In genomic region chrX:81071746-81072640, GRCm38 (mm10) we compare ENCODE assay signal across 8 mouse cellular contexts. TPM values are rescaled to one million over a fixed set of nuclear protein-coding genes. Genes with fewer than 3 reads are reported as not detected.
DNase-seq lines count a peak whose midpoint lies in the region; ATAC-seq and TF ChIP-seq lines count a peak whose summit lies in the region.

No protein-coding gene starts in this region.

- 4% methylated on average over 11 of the region's 14 CpGs for WGBS in lung, postnatal 0 days
- 16% methylated on average over 12 of the region's 14 CpGs for WGBS in embryonic facial prominence, embryonic 14.5 days
- 11% methylated on average over 14 of the region's 14 CpGs for WGBS in hindbrain, embryonic 16.5 days

- peaks cover 61% of the 10 kb centered on the region for H3K79me2 ChIP-seq in myocyte (ENCODE audit: control insufficient read depth, insufficient read depth)

- no peaks in the 10 kb centered on the region for H3K9me3 ChIP-seq in lung, postnatal 0 days (ENCODE audit: low read length)
- no peaks in the 10 kb centered on the region for H3K9me3 ChIP-seq in embryonic facial prominence, embryonic 14.5 days (ENCODE audit: control insufficient read depth, low read length)
- H3K9me3 ChIP-seq in hindbrain, embryonic 16.5 days (ENCODE audit: control insufficient read depth, low read length) = no peaks in the 10 kb centered on the region

- no peak for TF ChIP-seq EP300 in lung, postnatal 0 days (IDR thresholded peaks at IDR 0.05)

- H3K4me3 ChIP-seq in lung, postnatal 0 days (ENCODE audit: low read depth, low read length) = peak overlapping the region; percentile 57
- peak overlapping the region; percentile 59 for H3K4me3 ChIP-seq in embryonic facial prominence, embryonic 14.5 days (ENCODE audit: low read depth, low read length)
- peak overlapping the region; percentile 64 for H3K4me3 ChIP-seq in hindbrain, embryonic 16.5 days (ENCODE audit: low read length)
- H3K4me3 ChIP-seq in myocyte = peak overlapping the region; percentile 79

- H3K9ac ChIP-seq in lung, postnatal 0 days (replicated peaks; ENCODE audit: low read depth) = no peak overlapping the region
- peak overlapping the region; percentile 71 for H3K9ac ChIP-seq in embryonic facial prominence, embryonic 14.5 days (ENCODE audit: low read depth, low read length)
- H3K9ac ChIP-seq in hindbrain, embryonic 16.5 days (ENCODE audit: low read depth, low read length) = peak overlapping the region; percentile 76

- no peak for TF ChIP-seq CTCF in lung, postnatal 0 days (IDR thresholded peaks at IDR 0.05)

- peak overlapping the region; percentile 32 for H3ac ChIP-seq in myocyte (ENCODE audit: control insufficient read depth, insufficient read length)

- H3K36me3 ChIP-seq in lung, postnatal 0 days (ENCODE audit: insufficient read depth, low read length) = no peaks in the 10 kb centered on the region
- no peaks in the 10 kb centered on the region for H3K36me3 ChIP-seq in embryonic facial prominence, embryonic 14.5 days (ENCODE audit: control insufficient read depth, insufficient read depth, low read length)
- no peaks in the 10 kb centered on the region for H3K36me3 ChIP-seq in hindbrain, embryonic 16.5 days (ENCODE audit: control insufficient read depth, insufficient read depth, low read length)
- H3K36me3 ChIP-seq in myocyte (ENCODE audit: control insufficient read depth, insufficient read depth) = no peaks in the 10 kb centered on the region

- TF ChIP-seq POLR2A in myocyte (IDR thresholded peaks at IDR 0.05; ENCODE audit: insufficient read length, low read depth) = no peak

- no peaks in the 10 kb centered on the region for H3K4me1 ChIP-seq in lung, postnatal 0 days (ENCODE audit: insufficient read depth, low read depth, low read length)
- no peaks in the 10 kb centered on the region for H3K4me1 ChIP-seq in embryonic facial prominence, embryonic 14.5 days (ENCODE audit: control insufficient read depth, insufficient read depth, low read length)
- H3K4me1 ChIP-seq in hindbrain, embryonic 16.5 days (ENCODE audit: control insufficient read depth, insufficient read depth, low read depth, low read length) = no peaks in the 10 kb centered on the region

- peak overlapping the region; percentile 54 for H3K27ac ChIP-seq in lung, postnatal 0 days (ENCODE audit: low read length)
- peak overlapping the region; percentile 83 for H3K27ac ChIP-seq in embryonic facial prominence, embryonic 14.5 days (replicated peaks; ENCODE audit: low read depth, low read length)
- peak overlapping the region; percentile 82 for H3K27ac ChIP-seq in hindbrain, embryonic 16.5 days (ENCODE audit: low read depth, low read length)

- 0 out of 2 replicates have a peak, but pooled peaks have one; percentile 7 for ATAC-seq in lung, postnatal 0 days
- ATAC-seq in embryonic facial prominence, embryonic 14.5 days (ENCODE audit: low read depth) = no peak
- ATAC-seq in hindbrain, embryonic 16.5 days = no peak
- no peak for ATAC-seq in CD4-positive, CD25-positive, alpha-beta regulatory T cell, adult 4 months

- peak; percentile 31 for DNase-seq in lung, postnatal 0 days (ENCODE audit: low spot score)
- no peak for DNase-seq in lung, postnatal 4 days
- peak; percentile 24 for DNase-seq in embryonic facial prominence, embryonic 14.5 days (ENCODE audit: low spot score)
- no peak for DNase-seq in layer of hippocampus, adult 11-12 months (ENCODE audit: low spot score)
- no peak for DNase-seq in left cerebral cortex, adult 8-10 months (ENCODE audit: low spot score in 2 of 2)

- H3K27me3 ChIP-seq in lung, postnatal 0 days (replicated peaks; ENCODE audit: insufficient read depth, low read length) = no peaks in the 10 kb centered on the region
- no peaks in the 10 kb centered on the region for H3K27me3 ChIP-seq in embryonic facial prominence, embryonic 14.5 days (replicated peaks; ENCODE audit: control insufficient read depth, insufficient read depth, low read length)
- H3K27me3 ChIP-seq in hindbrain, embryonic 16.5 days (replicated peaks; ENCODE audit: control insufficient read depth, insufficient read depth, low read length) = no peaks in the 10 kb centered on the region
- no peaks in the 10 kb centered on the region for H3K27me3 ChIP-seq in myocyte (ENCODE audit: control insufficient read depth, insufficient read depth, insufficient read length)

- peak overlapping the region; percentile 61 for H3K4me2 ChIP-seq in lung, postnatal 0 days (replicated peaks; ENCODE audit: low read depth, low read length)
- H3K4me2 ChIP-seq in embryonic facial prominence, embryonic 14.5 days (ENCODE audit: low read depth, low read length) = peak overlapping the region; percentile 50
- peak overlapping the region; percentile 56 for H3K4me2 ChIP-seq in hindbrain, embryonic 16.5 days (ENCODE audit: low read length)
- H3K4me2 ChIP-seq in myocyte (ENCODE audit: low read depth) = peak overlapping the region; percentile 65

TF ChIP-seq in myocyte, 11 proteins besides CTCF, POLR2A, EP300 and RAD21:
- TF ChIP-seq MYOD1 (IDR thresholded peaks at IDR 0.05; ENCODE audit: control insufficient read depth in 1 of 3, insufficient read length in 2 of 3, low read depth in 2 of 3) (no peak), SRF (IDR thresholded peaks at IDR 0.05; ENCODE audit: control insufficient read depth, insufficient read length, low read depth) (no peak), E2F4 (IDR thresholded peaks at IDR 0.05; ENCODE audit: insufficient read depth) (no peak), MYOG (IDR thresholded peaks at IDR 0.05; ENCODE audit: control insufficient read depth in 1 of 3, insufficient read depth in 1 of 3, insufficient read length in 2 of 3, low read depth in 2 of 3) (no peak), TCF12 (IDR thresholded peaks at IDR 0.05; ENCODE audit: insufficient read depth, poor library complexity, severe bottlenecking) (no peak), USF1 (IDR thresholded peaks at IDR 0.05; ENCODE audit: low read depth) (no peak), CEBPB (IDR thresholded peaks at IDR 0.05; ENCODE audit: insufficient read depth, poor library complexity, severe bottlenecking) (no peak), REST (IDR thresholded peaks at IDR 0.05; ENCODE audit: insufficient read depth, insufficient read length) (no peak), MAX (IDR thresholded peaks at IDR 0.05; ENCODE audit: low read depth) (no peak), TCF3 (IDR thresholded peaks at IDR 0.05; ENCODE audit: insufficient read length, low read depth) (no peak), POLR2AphosphoS2 (IDR thresholded peaks at IDR 0.05; ENCODE audit: insufficient read length, low read depth) (no peak)

RNA-seq across cellular contexts. Expression of gene Tmem47, which starts 1.5 kb away (rescaled TPM):
- polyA plus RNA-seq in lung, postnatal 0 days (2015; fragmentation: Nextera tagmentation; extraction: Ambion mirVana) = 8.2 and 12.0 TPM in 2 replicates
- 30.1 and 33.3 TPM in 2 replicates for polyA plus RNA-seq in embryonic facial prominence, embryonic 14.5 days (2014; fragmentation: Nextera tagmentation; extraction: Ambion mirVana)
- polyA plus RNA-seq in hindbrain, embryonic 16.5 days (2015; fragmentation: Nextera tagmentation; extraction: Ambion mirVana) = 20.9 and 27.8 TPM in 2 replicates
- polyA plus RNA-seq in myocyte (2012; fragmentation: generic; extraction: Trizol) = 18.4 TPM
- polyA plus RNA-seq in CD4-positive, CD25-positive, alpha-beta regulatory T cell, adult 4 months (2017; shearing (Covaris generic)) = not detected
- 10 to 100 TPM; 84.0 to 97.1 (median 95.0) TPM for total RNA-seq in left cerebral cortex, adult 8-10 months (2022)

Comparison
In these comparisons a context has a peak if more than half of its experiments do, and no peak if none do; other contexts are left out.
1. DNase-seq: peak in lung, postnatal 0 days (single experiment) and embryonic facial prominence, embryonic 14.5 days (single experiment); none in lung, postnatal 4 days (0 of 2), layer of hippocampus, adult 11-12 months (single experiment) and left cerebral cortex, adult 8-10 months (0 of 2).
2. Peak in every context shown above with its lines, with median percentiles within 50 percentile points of each other: H3K27ac ChIP-seq, H3K4me2 ChIP-seq and H3K4me3 ChIP-seq.